Mouse (Mus musculus) gastrocnemius, postnatal 25 days (tissue): ENCODE data around the gene Hdc. TPM values are rescaled to one million over a fixed set of nuclear protein-coding genes. Genes with fewer than 3 reads are reported as not detected.
"Not testable (repeated sequence)": the region's sequence is repeated elsewhere in the genome, so short reads cannot be mapped to it uniquely, and the experiment has no call there.

ENCODE experiments used
- DNase-seq: peaks from one replicate; pipeline ENCODE4 v3.0.0; 2022
- long read RNA-seq, 2 experiments: library from polyadenylated mRNA; stranded (forward); transcript quantifications; one replicate each; pipeline ENCODE4 v2.0.0; 2021
- total RNA-seq, 2 experiments: library from RNA; stranded (reverse); gene quantifications; 1 replicate in 1 of 2; 2 replicates in 1 of 2; pipeline ENCODE4 v1.2.3; 2021

Gene Hdc
- 1 to 10 TPM in 1 of 2 experiments, under 1 TPM in 1; 0.13 to 1.3 TPM for total RNA-seq
- long read RNA-seq, experiment 1, result 0 reads
- long read RNA-seq, experiment 2, result 0 reads

DNA sequence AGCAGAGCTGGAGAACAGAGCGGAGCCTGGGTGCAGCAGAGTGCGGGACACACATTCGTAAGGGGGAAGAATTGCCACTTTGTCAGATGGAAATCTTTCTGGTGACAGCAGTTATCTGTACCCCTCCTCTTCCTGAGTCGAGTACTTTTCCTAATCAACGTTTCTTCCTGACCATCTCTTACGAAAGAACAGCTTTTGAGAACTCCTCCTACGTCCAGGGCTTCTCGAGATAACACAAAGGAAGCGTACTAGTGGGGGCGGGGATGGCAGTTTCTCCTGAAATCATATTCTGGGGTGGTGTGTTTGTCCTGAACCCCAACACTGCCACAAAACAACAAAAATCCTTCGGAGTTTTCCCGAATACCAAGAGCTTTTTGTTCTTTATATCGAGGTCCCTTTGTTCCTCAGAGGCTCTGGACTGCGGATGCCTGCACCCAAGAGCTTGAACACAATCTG, at the start of gene Hdc:
Hdc (minus strand) TSS at position 51 of the 456 bp plus-strand sequence.
- no peak for DNase-seq

DNA sequence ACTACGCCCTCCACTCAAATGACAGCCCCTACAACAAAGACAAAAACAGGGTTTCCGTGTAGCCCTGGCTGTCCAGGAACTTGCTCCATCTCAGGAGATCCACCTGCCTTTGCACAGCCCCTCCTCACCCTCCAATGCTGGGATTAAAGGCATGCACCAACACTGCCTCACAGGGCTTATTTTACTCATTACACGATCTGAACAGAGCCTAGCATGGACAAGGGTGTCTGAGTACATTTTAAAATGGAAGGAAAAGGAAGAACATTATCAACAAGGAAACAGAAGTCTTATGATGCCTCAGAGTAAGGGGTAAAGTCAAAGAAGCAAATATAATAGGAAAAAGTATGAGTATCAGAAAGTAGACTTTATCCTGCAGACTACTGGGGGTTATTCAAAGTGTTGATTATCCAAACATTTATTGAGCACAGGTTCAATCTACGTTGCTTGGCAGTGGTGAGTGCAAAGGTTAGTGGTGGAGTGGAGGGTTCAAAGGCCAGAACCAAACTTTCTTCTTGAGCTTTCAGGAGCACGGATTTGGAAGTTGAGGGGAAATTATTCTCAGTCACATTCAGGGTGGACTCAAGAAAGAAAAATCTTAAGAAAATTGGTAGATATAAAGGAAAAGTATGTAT, 49.6 kb upstream of the Hdc start:
- DNase-seq, result no peak

DNA sequence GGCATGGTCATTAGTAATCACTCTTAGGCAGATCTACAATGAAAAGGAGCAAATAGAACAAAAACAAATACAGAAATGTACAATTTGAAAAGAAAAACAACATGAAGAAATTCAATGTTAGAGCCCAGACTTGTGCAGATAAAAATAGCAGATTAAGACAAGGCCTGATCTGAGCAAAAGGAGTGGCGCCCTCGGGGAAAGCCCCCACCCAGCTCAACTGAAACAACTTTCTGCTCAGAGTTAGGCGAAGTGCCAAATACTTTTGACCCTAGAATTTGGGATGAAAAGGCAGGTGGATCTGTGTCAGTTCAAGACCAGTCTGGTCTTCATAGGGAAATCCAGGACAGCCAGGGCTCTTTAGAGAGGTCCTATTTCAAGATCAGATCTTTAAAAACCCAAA, 46.9 kb upstream of the Hdc start:
- no peak for DNase-seq

DNA sequence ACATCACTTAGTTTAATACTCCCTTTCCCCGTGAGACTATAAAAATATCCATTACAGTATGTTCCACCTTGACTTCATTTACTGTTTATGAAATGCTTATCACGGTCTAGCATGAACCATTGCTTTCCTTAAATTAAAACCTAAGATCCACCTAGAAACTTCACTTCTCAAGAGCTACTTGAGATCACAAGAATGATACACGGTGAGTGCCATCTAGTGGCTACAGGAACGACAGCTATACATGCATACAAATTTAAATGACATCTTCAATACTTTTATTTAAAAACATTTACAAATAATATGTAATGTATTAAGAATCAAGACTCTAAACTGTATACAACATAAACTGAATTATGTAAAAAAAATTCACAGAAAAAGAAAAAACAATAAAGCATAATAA, 44.4 kb upstream of the Hdc start:
- DNase-seq, result no peak

DNA sequence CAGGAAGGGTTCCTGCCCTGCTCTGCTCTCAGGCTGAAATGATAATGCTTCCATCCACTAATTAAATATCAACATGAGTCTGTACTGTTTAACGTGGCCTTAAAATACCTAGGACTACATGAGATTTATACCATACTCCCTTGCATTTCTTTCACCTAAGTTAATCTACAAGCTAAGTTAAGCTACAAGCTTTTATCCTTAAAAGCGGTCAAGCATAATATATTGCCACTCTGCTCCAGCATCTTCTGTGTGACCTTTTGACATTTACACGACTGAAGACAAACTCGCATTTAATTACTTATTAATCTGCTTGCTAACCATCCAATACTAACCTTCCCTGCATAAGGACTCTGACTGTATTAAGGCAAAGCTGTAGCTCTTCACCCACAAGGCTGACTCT, 33.8 kb upstream of the Hdc start:
- no peak for DNase-seq

DNA sequence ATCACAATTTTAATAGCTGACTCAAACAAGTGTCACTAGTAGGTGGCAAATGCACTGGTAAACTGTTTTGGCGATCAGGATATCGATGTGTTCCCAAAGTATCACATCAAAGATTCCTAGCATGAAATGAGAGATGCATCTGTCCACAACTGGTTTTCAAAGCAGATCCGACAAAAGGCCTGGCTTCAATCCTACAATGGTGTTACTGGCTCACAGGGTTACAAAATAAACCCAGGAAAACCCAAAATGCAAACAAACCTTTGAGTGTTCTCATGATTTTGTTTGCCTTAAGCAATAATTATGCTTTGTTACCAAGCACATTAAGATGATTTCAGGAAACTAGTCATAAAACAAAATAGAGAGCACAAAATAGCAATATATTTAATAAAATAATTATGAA, 28.7 kb upstream of the Hdc start:
- DNase-seq, result no peak

DNA sequence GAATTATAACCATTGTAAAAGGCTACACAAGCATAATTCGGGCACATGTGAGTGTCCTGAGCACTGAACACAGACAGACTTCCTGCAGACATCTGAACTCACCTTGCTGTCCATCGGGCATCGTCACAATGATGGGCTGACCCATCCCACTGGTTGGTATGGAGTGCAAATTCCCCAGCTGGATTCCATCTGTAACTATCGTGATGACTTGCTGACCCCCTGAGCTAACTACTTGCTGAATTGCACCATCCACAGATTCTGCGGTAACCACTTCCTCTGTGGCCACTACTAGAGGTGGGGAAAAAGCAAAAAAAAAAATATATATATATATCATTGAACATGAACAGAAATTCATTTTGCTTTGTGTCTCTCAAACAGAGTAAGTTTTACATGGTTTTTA, 27.4 kb upstream of the Hdc start:
- DNase-seq, result no peak

DNA sequence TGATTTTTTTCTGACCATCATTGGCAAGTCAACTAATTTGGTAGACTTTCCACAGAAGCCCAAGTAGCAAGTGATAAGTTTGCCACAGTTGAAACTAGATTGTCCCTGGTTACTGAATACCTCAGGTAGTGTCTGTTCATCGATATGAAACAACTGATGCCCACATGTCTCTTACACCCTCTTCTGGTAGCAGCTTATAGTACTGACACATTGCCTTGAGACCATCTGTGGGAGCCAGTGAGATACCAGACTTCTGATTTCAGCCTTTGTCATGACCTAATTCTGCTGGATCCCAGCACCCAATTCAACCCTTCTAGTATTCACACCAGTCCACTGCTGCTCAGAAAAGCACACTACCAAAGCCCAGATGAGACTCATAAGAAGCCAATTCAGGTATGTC, 25.7 kb upstream of the Hdc start:
- DNase-seq, result no peak

DNA sequence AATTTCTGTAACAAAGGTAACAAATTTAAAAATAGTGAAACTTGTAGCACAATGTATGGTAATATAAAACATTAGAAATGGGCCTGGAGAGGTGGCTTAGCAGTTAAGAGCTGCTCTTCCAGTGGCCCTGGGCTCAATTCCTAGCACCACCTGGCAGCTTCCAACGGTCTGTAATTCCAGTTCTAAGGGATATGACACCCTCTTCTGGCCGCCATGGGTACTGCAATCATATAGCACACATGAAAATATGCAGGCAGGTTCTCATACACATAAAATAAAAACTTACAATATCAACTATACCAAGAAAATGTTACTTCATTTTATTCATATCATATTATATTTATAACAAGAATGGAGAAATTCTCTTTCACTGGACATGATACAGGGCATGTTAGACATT, 21.2 kb upstream of the Hdc start:
- no peak for DNase-seq

DNA sequence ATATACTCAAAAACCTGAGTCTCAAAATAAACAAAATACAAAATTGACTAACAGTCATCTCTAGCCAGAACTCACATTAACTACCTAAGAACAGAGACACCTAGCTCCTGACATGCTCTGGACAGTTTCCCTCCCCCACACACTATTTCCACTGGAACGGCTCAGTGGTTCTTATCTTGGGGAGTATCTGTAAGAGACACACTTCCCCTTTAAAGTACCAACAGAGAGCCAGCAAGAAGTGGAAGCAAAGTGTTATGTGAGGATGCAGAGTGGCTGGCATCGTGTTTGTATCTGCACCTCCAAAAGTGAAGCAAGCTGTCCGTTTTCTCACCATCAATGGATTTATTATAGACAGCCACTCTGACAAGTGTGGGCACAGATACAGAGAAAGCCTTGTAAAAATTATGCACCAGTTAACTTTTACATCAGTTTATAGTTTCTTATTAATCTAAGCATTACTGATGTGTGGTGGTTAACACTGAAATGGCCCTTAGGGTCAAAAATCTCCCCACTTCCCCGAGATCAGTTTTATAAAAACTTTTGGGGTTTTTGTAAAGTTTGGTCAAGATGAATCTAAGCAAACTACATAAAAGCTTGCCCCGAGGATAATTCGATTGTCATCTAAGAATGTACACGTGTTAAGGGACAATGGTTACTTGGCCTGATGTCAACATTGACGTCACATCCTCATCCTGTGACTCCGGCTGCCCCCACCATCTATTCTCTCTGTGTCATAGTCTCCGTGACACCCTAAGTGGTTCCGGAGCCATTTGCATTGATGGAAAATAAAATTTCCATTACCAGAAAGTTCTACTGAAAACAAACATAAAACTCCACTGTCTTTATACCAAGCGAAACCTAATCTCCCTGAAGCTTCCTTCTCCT, 17.1 kb upstream of the Hdc start:
- DNase-seq, result no peak

DNA sequence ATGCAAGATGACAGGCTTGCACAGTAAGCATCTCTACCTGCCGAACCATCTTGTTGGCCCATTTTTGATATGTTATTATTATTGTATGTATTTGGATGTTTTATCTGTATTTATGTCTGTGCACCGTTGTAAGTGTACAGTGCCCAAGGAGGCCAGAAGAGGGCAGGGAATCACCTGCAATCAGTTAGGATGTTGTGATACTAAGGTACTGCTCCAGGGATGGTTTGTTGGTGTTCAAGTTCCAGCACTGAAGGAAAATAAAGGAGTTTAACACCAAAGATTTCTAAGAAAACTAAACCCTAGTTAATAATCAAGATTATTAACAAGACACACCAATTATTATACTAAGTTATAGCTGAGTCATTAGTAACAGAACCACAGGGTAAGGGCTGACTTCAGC, 14.1 kb upstream of the Hdc start:
- DNase-seq, result no peak

DNA sequence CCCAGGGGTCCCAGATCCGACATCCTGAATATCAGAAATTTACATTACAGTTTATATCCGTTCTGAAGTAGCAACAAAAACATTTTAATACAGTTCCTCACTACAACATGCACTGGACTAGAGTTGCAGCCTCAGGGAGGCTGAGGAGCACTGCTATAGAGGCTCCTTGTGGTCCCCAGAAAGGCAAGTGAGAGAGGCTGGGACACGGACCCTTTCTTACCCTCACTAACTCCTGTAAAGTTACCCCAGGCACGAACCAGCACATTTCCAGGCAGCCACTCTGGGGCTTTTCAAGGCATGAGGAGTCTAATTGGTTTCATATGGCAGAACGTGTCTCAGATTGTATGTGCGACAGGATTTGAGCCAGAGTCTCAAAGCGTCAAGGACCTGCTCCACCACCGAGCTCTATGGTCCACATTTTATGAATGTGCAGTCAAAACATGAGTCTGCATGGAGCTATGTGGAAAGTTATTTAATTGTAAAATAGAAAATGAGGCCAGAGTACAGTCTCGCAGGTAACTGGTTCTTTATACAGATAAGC, 9.4 kb upstream of the Hdc start:
- no peak for DNase-seq

DNA sequence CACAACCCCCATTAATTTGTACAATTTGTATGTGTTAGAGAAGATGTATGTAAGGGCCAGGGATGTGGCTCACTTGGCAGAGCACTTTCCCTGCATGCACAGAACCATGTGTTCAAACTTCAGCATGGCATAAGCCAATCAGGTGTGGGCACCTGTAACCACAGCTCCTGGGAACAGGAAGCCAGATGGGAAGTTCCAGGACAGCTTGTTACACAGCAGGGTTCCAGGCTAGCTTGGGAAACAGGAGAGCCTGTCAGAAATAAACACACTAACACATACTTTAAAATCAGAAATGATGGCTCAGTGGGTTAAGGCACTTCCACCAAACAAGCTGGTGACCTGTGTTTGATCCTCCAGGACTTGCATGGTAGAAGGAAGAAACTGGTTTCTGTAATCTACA, 4.0 kb upstream of the Hdc start:
- no peak for DNase-seq

DNA sequence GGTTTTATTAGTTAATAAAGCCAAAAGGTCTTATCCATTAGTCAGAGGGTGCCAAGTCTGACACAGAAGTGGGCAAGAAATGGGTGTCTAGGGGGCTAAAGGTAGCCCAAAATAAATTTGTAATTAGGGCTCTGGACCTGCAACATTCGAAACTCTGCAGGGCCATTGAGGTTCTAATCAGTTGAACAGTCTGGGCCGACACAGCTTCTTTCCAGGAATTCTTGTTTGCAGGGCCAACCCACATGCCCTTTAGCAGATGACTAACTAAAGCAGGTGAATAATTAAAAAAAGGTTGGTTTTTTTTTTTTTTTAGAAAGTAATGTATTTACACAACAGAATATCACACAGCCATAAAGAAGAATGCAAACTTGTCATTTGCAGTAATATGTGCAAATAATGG, 3.4 kb upstream of the Hdc start:
- DNase-seq, result no peak

DNA sequence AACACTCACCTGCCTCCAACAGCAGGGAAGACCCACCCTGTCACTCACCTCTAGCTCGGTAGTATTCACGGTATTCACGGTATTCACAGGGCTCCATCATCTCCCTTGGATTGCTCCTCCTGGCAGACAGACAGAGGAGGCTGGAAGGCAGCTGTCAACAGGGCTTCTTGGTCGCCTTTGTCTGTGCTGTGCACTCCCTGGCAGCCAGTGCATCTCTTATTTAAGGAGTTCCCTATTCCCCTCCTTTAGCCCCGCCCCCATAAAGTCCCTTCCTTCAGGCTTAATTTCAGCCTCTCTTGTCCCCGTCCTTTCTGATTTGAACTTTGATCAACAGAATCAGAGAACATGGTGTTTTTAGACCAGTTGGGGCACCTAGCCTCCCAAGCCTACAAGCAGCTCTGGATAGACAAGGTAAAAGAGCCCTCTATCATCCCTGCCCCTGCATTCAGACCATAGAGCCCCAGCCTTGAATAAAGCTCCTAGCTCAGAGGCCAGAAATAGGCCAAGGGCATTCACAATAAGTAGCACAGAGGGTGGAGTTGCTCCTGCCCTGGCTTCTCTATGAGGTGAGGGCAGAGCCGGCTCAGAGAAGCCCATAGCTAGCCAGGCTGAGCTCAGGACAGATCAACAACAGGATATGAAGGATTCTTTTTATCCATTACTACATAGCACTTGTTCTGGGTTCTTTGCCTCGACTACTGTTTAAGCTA, 474 bp downstream of the Hdc start:
- no peak for DNase-seq

DNA sequence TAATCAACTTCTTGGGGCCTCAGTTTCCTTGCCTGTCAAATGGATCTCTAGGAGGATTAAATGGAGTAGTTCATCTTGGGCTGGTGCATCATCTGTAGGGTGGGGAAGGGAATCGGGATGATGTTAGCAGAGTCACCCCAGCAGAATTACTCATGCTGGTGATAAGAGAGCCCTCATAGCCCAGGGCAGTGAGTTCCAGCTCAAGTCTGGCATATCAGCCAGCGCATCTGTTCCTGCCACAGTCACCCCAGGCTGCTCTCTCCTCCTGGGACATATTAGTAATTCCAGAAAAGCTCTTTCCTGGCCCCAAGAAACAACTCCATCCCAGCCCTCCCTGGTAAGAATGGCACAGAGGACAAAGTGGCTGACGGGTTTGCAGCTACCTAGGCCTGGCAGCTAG, 3.7 kb downstream of the Hdc start:
- DNase-seq, result no peak

DNA sequence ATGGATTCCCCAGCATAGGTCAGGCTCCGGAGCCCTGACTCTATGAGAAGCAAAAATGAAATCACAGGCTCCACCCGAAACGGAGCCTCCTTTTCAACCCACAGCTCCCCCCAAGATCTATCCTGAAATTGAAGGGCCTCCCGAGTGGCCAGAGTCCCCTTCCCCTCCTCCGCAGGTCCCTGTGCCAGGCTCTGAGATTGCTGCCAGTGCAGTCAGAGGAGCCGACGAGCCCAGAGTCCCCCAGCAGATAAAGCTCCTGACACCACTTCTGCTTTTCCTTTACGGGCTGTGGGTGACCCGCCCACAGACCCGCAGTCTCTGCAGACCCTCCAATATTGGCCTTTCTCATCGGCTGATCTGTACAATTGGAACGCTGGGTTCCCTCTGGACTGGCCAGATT, 9.5 kb downstream of the Hdc start:
- DNase-seq, result not testable (repeated sequence)

DNA sequence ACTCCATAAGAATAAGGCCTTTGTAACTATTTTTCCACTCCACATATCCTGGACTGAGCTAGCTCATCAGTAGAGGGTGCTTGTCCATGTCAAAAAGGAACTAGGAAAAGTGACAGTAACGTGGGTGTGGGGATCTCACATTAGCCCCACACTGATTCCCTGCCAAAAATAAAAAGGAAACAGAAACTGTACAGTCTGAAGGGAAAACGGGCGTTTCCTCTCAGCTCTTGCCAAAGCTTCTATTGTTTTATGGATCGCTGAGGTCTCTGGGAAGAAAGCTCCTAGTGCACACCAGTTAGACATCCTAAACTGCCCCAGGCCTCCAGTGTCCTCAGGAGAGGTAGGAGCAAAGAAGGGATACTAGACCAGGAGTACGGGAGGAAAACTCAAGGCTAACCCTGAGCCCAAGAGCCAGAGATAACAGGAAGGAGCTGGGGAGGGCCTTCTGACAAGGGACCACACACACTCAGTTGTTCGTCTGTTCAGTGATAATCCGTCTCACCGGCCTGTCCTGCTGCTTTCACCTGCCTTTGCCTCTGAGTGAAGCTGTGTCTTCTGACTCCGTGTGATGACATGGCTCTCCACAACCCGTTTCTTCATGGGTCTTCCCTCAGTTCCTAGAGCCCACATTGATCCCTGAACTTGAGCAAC, 11.4 kb downstream of the Hdc start:
- DNase-seq, result no peak

DNA sequence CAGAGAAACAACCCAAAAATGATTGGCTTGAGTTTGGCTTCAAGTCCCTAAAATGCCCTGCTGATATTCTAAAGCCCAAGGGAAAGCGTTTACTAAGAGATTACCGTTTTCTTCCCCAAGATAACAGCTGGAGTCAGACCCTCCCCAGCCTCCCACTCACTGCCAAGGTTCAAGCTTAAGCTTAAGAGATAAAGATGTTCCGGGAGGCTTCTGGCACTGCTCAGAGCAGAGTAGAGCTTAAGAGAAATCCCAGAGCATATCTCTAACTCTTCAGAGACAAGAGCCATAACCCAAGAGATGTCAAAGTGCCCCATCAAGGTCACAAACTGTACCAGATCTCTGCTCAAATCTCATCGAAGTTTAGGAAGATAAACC, 12.4 kb downstream of the Hdc start:
- DNase-seq, result no peak

DNA sequence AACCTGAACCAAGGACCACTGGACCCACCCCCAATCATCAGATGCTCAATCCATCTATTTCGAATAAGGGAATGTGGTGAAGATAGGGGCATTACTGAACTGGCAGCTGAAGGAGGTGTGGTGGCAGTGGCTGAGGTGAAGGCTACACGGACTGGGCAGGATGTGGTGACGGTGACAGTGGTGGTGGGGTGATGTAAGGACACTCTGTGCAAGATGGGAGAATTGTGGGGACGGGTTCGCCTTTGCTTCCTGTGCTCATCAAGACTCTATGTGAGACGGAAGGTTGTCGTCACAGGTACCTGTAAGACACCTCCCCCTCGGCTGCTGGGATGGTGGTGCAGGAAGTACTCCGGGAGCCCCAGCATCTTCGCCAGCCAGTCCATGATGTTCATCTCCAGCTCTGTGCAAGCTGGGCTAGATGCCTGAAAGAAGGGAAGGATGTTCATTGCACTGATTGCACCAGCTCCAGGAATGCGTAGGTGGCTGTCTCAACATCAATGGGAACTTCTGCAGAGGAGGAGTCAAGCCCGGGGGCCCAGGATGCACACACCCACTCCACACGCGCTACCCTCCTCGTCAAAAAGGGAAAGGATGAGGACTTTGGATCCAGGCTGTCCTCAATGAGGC, 12.9 kb downstream of the Hdc start:
- DNase-seq, result no peak

DNA sequence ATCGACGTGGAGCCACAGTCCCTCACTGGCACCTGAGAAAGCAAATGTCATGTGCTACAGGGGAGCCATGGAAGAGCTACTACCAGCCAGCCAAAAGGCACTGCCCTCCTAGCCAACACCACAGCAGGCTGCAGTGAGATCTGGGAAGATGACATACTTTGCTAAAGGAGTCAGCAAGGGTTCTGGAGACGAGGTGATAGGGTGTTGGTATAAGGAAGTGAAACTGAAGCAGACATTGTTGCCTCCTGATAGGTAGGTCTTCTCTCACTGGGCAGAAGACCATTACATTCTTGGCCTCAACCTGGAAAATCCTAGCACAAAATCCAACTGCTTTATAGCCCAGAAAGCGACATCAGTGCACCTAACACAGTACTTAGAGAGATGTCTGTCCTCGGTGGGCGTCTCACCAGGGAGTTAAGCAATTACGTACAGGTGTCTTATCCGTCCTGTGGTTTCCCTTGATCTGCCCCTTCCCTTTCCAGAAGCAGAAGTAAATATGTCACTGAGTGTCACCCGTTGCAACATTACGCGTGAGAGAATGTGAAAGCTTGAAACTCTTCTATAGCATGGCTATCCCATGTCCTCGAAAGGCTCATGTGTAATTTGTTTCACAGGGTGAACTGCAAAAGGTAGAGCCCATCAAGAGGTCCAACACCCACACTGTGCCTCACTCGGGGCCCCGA, 17.0 kb downstream of the Hdc start:
- no peak for DNase-seq
